Mouse (Mus musculus) gastrocnemius, postnatal 25 days (tissue): Measurements from ENCODE around the gene Pi4k2b. TPM values are rescaled to one million over a fixed set of nuclear protein-coding genes. Genes with fewer than 3 reads are reported as not detected.
"Not testable (repeated sequence)": the region's sequence is repeated elsewhere in the genome, so short reads cannot be mapped to it uniquely, and the experiment has no call there.

Experiments
- DNase-seq: peaks from one replicate; pipeline ENCODE4 v3.0.0; 2022
- long read RNA-seq, 2 experiments: library from polyadenylated mRNA; stranded (forward); transcript quantifications; one replicate each; pipeline ENCODE4 v2.0.0; 2021
- total RNA-seq, 2 experiments: library from RNA; stranded (reverse); gene quantifications; 1 replicate in 1 of 2; 2 replicates in 1 of 2; pipeline ENCODE4 v1.2.3; 2021

Gene Pi4k2b
- total RNA-seq = 1 to 10 TPM; 1.9 to 2.2 TPM
- long read RNA-seq, experiment 1 = 0 reads
- long read RNA-seq, experiment 2, partial matches to known transcripts = 0 of 5 reads
- long read RNA-seq, experiment 2, other reads (novel, unspliced or antisense) = 3 of 5 reads

DNA sequence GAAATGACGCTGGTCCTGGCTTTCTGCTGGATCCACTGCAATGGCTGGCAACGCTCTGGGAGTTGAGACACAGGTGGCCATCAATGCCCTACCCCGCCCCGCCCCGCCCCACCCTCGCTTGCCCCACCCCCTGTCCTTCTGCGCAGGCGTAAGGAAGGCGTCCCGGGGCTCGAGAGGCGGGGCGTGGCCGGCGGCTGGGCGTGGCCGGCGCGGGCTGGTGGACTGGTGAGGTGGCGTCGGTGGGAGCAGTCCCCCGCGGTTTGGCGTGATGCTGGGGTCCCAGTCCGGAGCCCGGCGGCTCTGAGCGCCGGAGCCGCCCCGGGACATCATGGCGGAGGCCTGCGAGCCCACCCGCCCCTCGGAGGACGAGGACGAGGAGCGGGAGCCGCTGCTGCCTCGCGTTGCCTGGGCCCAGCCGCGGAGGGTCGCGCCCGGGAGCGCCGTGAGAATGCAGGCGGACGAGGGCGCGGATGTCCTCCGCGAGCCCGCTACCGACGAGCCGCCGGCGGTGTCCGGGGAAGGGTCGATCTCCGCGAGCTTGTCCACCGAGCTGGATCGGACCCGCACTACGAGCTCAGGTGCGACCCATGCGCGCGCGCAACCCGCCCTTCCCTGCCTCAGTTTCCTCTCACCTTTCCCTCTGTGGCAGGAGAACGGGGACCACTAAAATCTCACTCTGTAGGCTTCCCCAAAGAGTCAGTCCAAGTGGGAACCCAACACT, at the start of gene Pi4k2b:
TSS of gene Pi4k2b (plus strand) at position 184 of the 721 bp plus-strand sequence.
- peak; percentile 76 for DNase-seq

DNA sequence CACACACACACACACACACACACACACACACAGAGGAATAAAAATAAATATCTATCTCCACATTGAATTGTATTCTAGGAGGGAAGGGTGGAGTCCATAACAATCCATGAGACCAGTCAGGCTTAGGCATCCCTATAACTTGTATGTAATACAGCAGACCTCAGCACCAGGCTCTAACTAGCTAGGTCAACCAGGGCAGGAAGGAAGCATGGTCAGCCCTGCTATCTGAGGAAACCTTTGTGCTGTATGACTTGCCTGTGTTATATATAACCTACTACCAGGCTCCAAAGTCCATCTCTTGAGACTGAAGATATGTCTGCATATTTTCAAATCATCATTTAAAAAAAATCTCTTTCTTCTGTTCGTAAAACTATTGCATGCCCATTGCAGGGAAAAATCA, 44.1 kb upstream of the Pi4k2b start:
- DNase-seq = no peak

- not testable (repeated sequence) for DNase-seq
Observed at GRCm38 (mm10) chr5:52697882-52698440, 43.4 kb upstream of the Pi4k2b start.

DNA sequence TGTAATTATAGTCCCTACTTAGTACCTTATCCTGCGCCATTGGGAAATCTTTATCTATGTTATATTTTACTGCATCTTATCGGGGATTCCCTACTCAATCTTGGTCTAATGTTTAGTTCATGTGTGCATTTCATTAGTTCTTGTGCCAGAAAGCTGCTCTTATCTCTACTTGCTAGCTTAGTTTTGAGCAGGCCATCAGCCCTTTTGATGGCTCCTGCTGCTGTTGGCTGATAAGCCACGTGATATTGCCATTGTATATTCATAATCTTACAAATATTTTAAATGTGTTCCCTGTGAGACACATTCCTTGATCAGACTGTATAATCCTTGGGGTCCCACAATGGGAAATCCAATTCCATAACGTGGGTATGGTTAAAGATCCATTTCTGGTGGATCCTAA, 36.8 kb upstream of the Pi4k2b start:
- DNase-seq = no peak

- DNase-seq = no peak
Observed at GRCm38 (mm10) chr5:52712704-52713103, 28.7 kb upstream of the Pi4k2b start.

DNA sequence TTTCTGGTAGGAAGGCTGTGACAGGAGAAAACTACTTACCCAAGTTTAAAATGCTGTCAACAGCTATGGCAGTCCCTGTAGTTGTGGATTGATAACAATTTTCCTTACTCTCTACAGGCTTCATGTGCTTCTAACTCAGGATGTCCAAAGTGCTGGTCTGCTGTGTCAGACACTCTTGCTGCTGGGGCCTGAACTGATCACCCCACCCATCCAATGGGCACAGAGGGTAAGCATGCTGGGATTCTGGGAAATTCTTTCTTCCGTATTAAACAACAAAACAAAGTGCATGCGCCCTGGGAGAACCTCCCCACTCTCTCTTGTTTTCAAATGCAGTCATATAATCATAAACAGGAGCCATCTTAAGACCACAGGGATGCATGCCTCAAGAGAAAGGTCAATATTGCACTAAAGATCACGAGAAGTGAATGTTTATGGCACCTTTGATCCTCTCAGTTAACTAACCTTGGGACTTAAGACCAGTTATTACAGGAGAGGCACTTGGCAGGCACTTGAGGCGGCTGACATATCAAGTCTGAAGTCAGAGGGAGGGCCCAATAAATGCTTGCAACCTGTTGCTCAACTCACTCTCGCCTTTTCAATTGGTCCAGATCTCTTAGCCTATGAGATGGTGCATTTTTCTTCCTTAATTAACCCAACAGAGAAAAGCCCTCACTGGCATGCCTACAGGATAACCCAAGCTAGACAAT, 24.5 kb upstream of the Pi4k2b start:
- DNase-seq = no peak

DNA sequence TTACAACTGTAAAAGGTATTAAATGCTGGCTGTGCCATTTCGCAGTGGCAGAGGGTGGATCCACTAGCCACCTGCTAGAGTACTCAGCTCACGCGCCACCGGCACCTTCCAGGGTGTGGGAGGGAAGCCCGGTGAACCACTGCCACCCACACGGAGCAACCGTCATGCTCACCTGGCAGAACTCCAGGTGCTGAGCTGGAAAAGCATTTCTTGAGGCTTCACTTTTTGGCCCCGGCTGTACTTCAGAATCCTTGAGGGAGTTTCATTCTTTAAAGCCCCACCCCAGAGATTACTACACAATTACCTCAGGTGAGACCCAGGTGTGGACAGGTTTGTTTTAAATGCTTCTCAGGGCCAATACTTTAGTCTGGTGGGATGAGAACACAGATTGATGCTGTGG, 20.4 kb upstream of the Pi4k2b start:
- peak; percentile 20 for DNase-seq

- DNase-seq = no peak
Observed at GRCm38 (mm10) chr5:52727747-52728146, 13.6 kb upstream of the Pi4k2b start.

DNA sequence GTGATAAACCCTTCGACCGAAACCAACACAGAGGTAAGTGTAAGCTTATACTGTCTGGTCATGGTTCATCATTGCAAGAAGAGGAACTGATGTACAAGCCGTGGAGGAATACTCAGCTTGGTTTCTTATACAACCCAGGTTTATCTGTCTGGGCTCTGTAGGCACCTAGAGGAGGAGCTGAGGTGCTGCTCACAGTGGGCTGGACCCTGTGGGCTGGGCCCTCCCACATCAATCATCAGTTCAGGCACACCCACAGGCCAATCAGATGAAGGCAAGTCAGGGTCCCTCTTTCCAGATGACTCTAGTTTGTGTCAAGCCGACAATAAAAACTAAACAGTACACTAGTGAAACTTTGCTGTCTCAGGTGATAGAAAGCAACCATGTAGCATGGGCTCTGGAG, 8.6 kb upstream of the Pi4k2b start:
- DNase-seq = no peak

GRCm38 (mm10) chr5:52736046-52736445, 5.3 kb upstream of the Pi4k2b start:
- no peak for DNase-seq

DNA sequence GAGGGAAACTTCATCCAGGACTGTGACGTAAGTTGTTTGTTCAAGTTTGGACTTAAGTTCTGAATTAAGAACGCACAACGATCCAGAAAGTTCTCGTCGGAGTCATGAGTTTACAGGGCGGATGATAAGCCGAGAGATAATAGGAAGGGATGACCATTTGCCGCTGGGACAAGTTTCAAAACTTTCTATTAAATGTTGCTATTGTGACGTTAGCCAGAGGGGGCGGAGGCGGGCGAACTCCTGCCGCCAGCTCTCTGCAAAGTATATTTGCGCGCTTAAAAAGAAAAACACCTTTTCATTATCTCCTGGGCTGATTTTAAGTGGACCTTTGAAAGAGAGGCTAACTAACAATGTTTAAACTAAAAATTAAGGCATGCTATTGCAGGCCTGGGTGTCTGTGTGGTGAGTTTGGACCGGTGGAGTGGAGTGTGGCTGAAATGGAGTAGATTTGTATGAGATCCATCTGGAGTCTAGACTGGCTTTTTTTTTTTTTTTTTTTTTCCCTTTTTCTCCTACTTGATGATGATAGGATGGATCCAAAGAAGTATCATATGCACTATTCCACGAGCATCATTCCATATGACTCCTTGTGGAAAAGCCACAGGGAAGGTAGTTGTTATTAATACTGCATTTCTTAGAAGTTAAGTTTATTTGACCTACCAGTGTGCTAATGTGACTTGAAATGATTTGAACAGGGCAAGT, 889 bp downstream of the Pi4k2b start:
- DNase-seq = no peak

DNA sequence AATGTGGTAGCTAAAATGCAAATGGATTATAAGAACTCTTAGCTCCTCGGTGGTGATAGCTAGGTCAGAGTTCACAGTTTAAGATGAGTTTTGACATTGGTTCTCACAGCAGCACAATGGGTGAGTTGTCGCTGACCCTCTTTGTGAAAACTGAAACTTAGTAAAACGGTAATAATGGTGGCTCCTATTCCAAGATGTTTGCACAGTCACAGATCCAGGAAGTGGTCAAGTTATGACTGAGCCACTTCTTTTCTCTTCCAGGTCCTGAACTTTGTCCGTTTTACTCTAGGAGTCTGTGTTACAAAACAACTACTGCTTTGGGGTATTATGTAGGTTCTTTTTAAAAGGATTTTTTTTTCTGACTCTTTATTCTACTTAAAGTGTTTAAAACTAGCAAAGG, 1.9 kb downstream of the Pi4k2b start:
- DNase-seq = no peak

DNA sequence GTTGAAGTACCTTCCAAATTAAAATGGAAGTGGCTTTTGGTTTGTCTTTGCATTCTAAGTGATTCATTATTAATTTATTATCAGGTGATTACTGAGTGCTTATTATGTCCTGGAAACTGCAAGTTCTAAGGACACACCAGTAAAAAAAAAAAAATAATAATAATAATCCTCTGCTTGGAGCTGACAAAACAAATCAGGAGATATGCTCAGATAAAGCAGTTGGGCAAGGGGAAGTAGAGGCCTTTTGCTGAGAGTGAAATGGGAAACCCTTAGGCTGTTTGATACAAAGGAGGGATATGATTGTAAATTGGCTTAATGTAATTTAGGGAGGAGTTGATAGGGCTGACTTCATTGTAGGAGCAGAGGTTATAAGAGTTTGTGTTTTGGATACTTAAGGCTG, 5.5 kb downstream of the Pi4k2b start:
- no peak for DNase-seq

- no peak for DNase-seq
Observed at GRCm38 (mm10) chr5:52748732-52749131, 7.4 kb downstream of the Pi4k2b start.

DNA sequence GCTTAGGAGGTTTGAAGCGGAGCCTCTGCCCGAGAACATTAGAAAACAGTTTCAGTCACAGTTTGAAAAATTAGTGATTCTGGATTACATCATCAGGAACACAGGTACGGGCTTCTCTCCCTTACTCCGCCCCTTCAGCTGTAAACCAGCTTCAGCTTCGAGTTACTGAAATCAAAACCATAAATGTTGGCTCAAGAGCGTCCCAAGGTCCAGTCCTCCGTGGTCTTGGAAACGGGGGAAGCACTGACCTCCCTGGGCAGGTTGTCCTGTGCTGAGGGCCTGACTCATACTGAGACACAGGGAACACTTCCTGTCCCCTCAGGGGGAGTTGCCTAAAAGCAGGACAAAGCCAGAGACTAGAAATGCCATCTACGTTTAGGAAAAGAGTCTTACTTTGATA, 11.8 kb downstream of the Pi4k2b start:
- no peak for DNase-seq

DNA sequence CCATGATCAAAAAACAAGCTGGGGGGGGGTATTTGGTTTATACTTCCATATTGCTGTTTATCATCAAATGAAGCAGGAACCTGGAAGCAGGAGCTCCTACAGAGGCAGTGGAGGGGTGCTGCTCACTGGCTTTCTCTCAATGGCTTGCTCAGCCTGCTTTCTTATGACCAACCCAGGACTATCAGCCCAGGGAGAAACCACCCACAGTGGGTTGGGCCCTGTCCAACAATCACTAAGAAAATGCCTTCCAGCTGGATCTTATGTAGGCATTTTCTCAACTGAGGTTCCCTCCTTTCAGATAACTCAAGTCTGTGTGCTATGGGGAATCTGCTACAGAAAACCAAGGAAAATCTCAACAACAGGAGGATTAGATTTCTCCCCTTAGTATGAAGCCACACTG, 12.8 kb downstream of the Pi4k2b start:
- no peak for DNase-seq

GRCm38 (mm10) chr5:52755337-52755736, 14.0 kb downstream of the Pi4k2b start:
- DNase-seq = no peak

DNA sequence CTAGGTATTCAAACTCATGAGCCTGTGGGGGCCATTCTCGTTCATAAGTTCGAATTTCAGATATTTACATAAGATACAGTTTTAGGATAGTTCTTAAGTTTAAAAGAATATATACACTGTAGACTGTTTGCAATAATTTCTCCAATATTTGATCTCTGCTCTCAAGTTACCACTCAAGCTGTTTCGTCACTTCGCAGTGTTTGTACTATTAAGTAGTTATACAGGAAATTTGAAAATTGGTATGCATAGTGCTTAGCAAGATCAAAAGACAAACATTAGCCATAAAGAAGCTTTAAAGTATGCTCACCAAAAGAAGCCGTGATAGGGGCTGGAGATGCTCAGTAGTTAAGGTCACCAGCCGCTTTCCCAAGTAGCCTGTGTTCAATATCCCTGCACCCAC, 14.6 kb downstream of the Pi4k2b start:
- no peak for DNase-seq

GRCm38 (mm10) chr5:52762586-52762985, 21.2 kb downstream of the Pi4k2b start:
- DNase-seq = no peak

- no peak for DNase-seq
Observed at GRCm38 (mm10) chr5:52774267-52774666, 32.9 kb downstream of the Pi4k2b start.

GRCm38 (mm10) chr5:52775237-52775636, 33.9 kb downstream of the Pi4k2b start, which contains the start of gene Zcchc4:
Gene Zcchc4, plus strand, starts transcription at chr5:52775409.
- no peak for DNase-seq
